Mouse (Mus musculus) midbrain, embryonic 13.5 days (tissue): ENCODE results near the gene Acot7. TPM values are rescaled to one million over a fixed set of nuclear protein-coding genes. Genes with fewer than 3 reads are reported as not detected.

ENCODE experiments used
- ATAC-seq: fragments of 200-750 bp; cut with Nextera tagmentation; 2 replicates; pipeline ENCODE4 v1.8.0; 2017; ENCODE audit warnings: mild to moderate bottlenecking, moderate TSS enrichment, moderate library complexity
- H3K27ac ChIP-seq: fragments of 300-500 bp; sonication (generic); 2 replicates; pipeline ENCODE4 v1.5.1; 2015; ENCODE audit warnings: inconsistent platforms, mild to moderate bottlenecking, moderate library complexity
- H3K27me3 ChIP-seq: fragments of 300-500 bp; sonication (generic); 2 replicates; pipeline ENCODE4 v1.6.1; 2015; ENCODE audit warnings: mild to moderate bottlenecking, inconsistent platforms
- H3K36me3 ChIP-seq: fragments of 300-500 bp; sonication (generic); 2 replicates; pipeline ENCODE4 v1.6.1; 2015; ENCODE audit warnings: mild to moderate bottlenecking, inconsistent platforms
- H3K4me1 ChIP-seq: fragments of 300-500 bp; sonication (generic); replicated peaks from 2 replicates; pipeline ENCODE4 v1.6.1; 2015; ENCODE audit warnings: inconsistent platforms
- H3K4me2 ChIP-seq: fragments of 300-500 bp; sonication (generic); replicated peaks from 2 replicates; pipeline ENCODE4 v1.6.1; 2015; ENCODE audit warnings: moderate library complexity, mild to moderate bottlenecking, inconsistent platforms
- H3K4me3 ChIP-seq: fragments of 300-500 bp; sonication (generic); replicated peaks from 2 replicates; pipeline ENCODE4 v1.5.1; 2015; ENCODE audit warnings: mild to moderate bottlenecking, inconsistent platforms
- H3K9ac ChIP-seq: fragments of 300-500 bp; sonication (generic); replicated peaks from 2 replicates; pipeline ENCODE4 v1.6.1; 2015; ENCODE audit warnings: mild to moderate bottlenecking, inconsistent platforms
- H3K9me3 ChIP-seq: fragments of 300-500 bp; sonication (generic); 2 replicates; pipeline ENCODE4 v1.6.1; 2016; ENCODE audit warnings: mild to moderate bottlenecking, inconsistent platforms
- WGBS: fragments of 180-500 bp; shearing (Covaris S2); methylation state at CpG from one replicate; pipeline ENCODE4 v1.1.7; 2015; 5-methylcytosine and 5-hydroxymethylcytosine counted together
- polyA plus RNA-seq: library from polyadenylated mRNA; unstranded; fragments of >200 nt; fragmentation: Nextera tagmentation; extraction: Ambion mirVana; gene quantifications from 2 replicates; pipeline ENCODE4 v1.2.1, GENCODE M21; 2015

The Acot7 gene
- polyA plus RNA-seq, 1 experiment from 2014 or later = 206 TPM

- Histone ChIP-seq H3K9ac (no peak overlapping the region), H3K4me1 (peaks cover 33% of the 10 kb centered on the region), H3K4me2 (no peak overlapping the region), H3K4me3 (no peak overlapping the region), H3K27ac (no peak overlapping the region), H3K9me3 (no peaks in the 10 kb centered on the region), H3K27me3 (peaks cover 94% of the 10 kb centered on the region), H3K36me3 (no peaks in the 10 kb centered on the region)
- WGBS = 65% methylated on average over 4 of the region's 4 CpGs
- ATAC-seq = no peak
Observed at GRCm38 (mm10) chr4:152155019-152155418, 22.9 kb upstream of the Acot7 start.

GRCm38 (mm10) chr4:152157779-152158584 is 20.0 kb upstream of the Acot7 start:
- 15% methylated on average over 21 of the region's 21 CpGs for WGBS
- no peak for ATAC-seq
- H3K4me2 ChIP-seq = peak overlapping the region; percentile 25

GRCm38 (mm10) chr4:152158585-152159284 is 19.2 kb upstream of the Acot7 start, which contains the start of gene Hes2:
Gene Hes2, plus strand, starts transcription at chr4:152158867.
- Histone ChIP-seq H3K9me3 (no peaks in the 10 kb centered on the region), H3K27ac (no peak within 1 kb of the TSS), H3K27me3 (peaks cover 89% of the 10 kb centered on the region), H3K9ac (peak within 1 kb of the TSS; percentile 25; the same call in 1 of the 2 replicates), H3K4me3 (peak within 1 kb of the TSS; percentile 17), H3K4me2 (peak within 1 kb of the TSS; percentile 25), H3K36me3 (no peaks in the 10 kb centered on the region), H3K4me1 (peaks cover 20% of the 10 kb centered on the region)
- ATAC-seq = 0 out of 2 replicates have a peak, but pooled peaks have one; percentile 17
- 3% methylated on average over 35 of the region's 35 CpGs for WGBS

More at GRCm38 (mm10) chr4:152157779-152158584, 20.0 kb upstream of the Acot7 start:
- H3K9ac ChIP-seq = 0 out of 2 replicates have a peak overlapping the region, but pooled peaks have one; percentile 25
- peaks cover 24% of the 10 kb centered on the region for H3K4me1 ChIP-seq
- no peak overlapping the region for H3K4me3 ChIP-seq
- H3K27me3 ChIP-seq = peaks cover 94% of the 10 kb centered on the region
- no peaks in the 10 kb centered on the region for H3K36me3 ChIP-seq
- H3K9me3 ChIP-seq = no peaks in the 10 kb centered on the region
- no peak overlapping the region for H3K27ac ChIP-seq

GRCm38 (mm10) chr4:152159285-152159678 is 18.7 kb upstream of the Acot7 start:
- Histone ChIP-seq H3K27me3 (peaks cover 88% of the 10 kb centered on the region), H3K27ac (no peak overlapping the region), H3K9me3 (no peaks in the 10 kb centered on the region), H3K4me2 (peak overlapping the region; percentile 24), H3K4me3 (peak overlapping the region; percentile 17; the same call in 1 of the 2 replicates), H3K9ac (no peak overlapping the region; the same call in 1 of the 2 replicates), H3K4me1 (peaks cover 16% of the 10 kb centered on the region), H3K36me3 (no peaks in the 10 kb centered on the region)
- under 1% methylated on average over 19 of the region's 19 CpGs for WGBS
- ATAC-seq = no peak

GRCm38 (mm10) chr4:152160748-152161147 is 17.2 kb upstream of the Acot7 start:
- no peaks in the 10 kb centered on the region for H3K9me3 ChIP-seq
- no peak overlapping the region for H3K27ac ChIP-seq
- H3K4me2 ChIP-seq = no peak overlapping the region
- no peak overlapping the region for H3K9ac ChIP-seq
- no peak overlapping the region for H3K4me3 ChIP-seq
- no peaks in the 10 kb centered on the region for H3K36me3 ChIP-seq
- H3K4me1 ChIP-seq = peaks cover 16% of the 10 kb centered on the region
- ATAC-seq = no peak
- H3K27me3 ChIP-seq = peaks cover 83% of the 10 kb centered on the region
- 26% methylated on average over 4 of the region's 4 CpGs for WGBS

GRCm38 (mm10) chr4:152161601-152162000 is 16.3 kb upstream of the Acot7 start:
- Histone ChIP-seq H3K27me3 (peaks cover 79% of the 10 kb centered on the region), H3K4me2 (no peak overlapping the region), H3K36me3 (no peaks in the 10 kb centered on the region), H3K9ac (no peak overlapping the region), H3K9me3 (no peaks in the 10 kb centered on the region), H3K27ac (no peak overlapping the region), H3K4me1 (peaks cover 16% of the 10 kb centered on the region), H3K4me3 (no peak overlapping the region)
- 84% methylated on average over 6 of the region's 6 CpGs for WGBS
- ATAC-seq = no peak

- peaks cover 16% of the 10 kb centered on the region for H3K4me1 ChIP-seq
- no peak overlapping the region for H3K9ac ChIP-seq
- ATAC-seq = no peak
- no peak overlapping the region for H3K4me2 ChIP-seq
- no peaks in the 10 kb centered on the region for H3K9me3 ChIP-seq
- peaks cover 68% of the 10 kb centered on the region for H3K27me3 ChIP-seq
- no peak overlapping the region for H3K4me3 ChIP-seq
- no peaks in the 10 kb centered on the region for H3K36me3 ChIP-seq
- 97% methylated on average over 2 of the region's 2 CpGs for WGBS
- no peak overlapping the region for H3K27ac ChIP-seq
Observed at GRCm38 (mm10) chr4:152162748-152163147, 15.2 kb upstream of the Acot7 start.

GRCm38 (mm10) chr4:152165036-152165931 is 12.7 kb upstream of the Acot7 start:
- Histone ChIP-seq H3K27me3 (peaks cover 57% of the 10 kb centered on the region), H3K9me3 (no peaks in the 10 kb centered on the region)

GRCm38 (mm10) chr4:152168052-152168451 is 9.9 kb upstream of the Acot7 start:
- peak overlapping the region; percentile 14; the same call in 1 of the 2 replicates for H3K27ac ChIP-seq
- no peak overlapping the region for H3K4me3 ChIP-seq
- peaks cover 45% of the 10 kb centered on the region for H3K27me3 ChIP-seq
- ATAC-seq = peak; percentile 60
- no peaks in the 10 kb centered on the region for H3K9me3 ChIP-seq
- 48% methylated on average over 8 of the region's 8 CpGs for WGBS
- 0 out of 2 replicates have a peak overlapping the region, but pooled peaks have one; percentile 19 for H3K9ac ChIP-seq
- H3K4me2 ChIP-seq = no peak overlapping the region
- H3K4me1 ChIP-seq = no peaks in the 10 kb centered on the region
- H3K36me3 ChIP-seq = no peaks in the 10 kb centered on the region

More at GRCm38 (mm10) chr4:152165036-152165931, 12.7 kb upstream of the Acot7 start:
- Histone ChIP-seq H3K27ac (no peak overlapping the region), H3K9ac (no peak overlapping the region), H3K4me2 (no peak overlapping the region), H3K4me3 (no peak overlapping the region), H3K4me1 (no peaks in the 10 kb centered on the region), H3K36me3 (no peaks in the 10 kb centered on the region)
- 29% methylated on average over 22 of the region's 22 CpGs for WGBS
- no peak for ATAC-seq

GRCm38 (mm10) chr4:152169103-152169502 is 8.8 kb upstream of the Acot7 start:
- Histone ChIP-seq H3K27ac (no peak overlapping the region), H3K4me3 (no peak overlapping the region), H3K9me3 (no peaks in the 10 kb centered on the region), H3K9ac (no peak overlapping the region), H3K4me1 (no peaks in the 10 kb centered on the region), H3K36me3 (no peaks in the 10 kb centered on the region), H3K4me2 (no peak overlapping the region), H3K27me3 (peaks cover 49% of the 10 kb centered on the region)
- ATAC-seq = no peak
- 90% methylated on average over 7 of the region's 7 CpGs for WGBS

- Histone ChIP-seq H3K4me2 (no peak overlapping the region), H3K9ac (no peak overlapping the region), H3K36me3 (no peaks in the 10 kb centered on the region), H3K27ac (no peak overlapping the region), H3K27me3 (peaks cover 51% of the 10 kb centered on the region), H3K9me3 (no peaks in the 10 kb centered on the region), H3K4me1 (no peaks in the 10 kb centered on the region), H3K4me3 (no peak overlapping the region)
- 88% methylated on average over 10 of the region's 10 CpGs for WGBS
- ATAC-seq = no peak
Observed at GRCm38 (mm10) chr4:152170286-152170685, 7.6 kb upstream of the Acot7 start.
